Mouse (Mus musculus): Measurements from ENCODE around the gene Exosc5.

DNA sequence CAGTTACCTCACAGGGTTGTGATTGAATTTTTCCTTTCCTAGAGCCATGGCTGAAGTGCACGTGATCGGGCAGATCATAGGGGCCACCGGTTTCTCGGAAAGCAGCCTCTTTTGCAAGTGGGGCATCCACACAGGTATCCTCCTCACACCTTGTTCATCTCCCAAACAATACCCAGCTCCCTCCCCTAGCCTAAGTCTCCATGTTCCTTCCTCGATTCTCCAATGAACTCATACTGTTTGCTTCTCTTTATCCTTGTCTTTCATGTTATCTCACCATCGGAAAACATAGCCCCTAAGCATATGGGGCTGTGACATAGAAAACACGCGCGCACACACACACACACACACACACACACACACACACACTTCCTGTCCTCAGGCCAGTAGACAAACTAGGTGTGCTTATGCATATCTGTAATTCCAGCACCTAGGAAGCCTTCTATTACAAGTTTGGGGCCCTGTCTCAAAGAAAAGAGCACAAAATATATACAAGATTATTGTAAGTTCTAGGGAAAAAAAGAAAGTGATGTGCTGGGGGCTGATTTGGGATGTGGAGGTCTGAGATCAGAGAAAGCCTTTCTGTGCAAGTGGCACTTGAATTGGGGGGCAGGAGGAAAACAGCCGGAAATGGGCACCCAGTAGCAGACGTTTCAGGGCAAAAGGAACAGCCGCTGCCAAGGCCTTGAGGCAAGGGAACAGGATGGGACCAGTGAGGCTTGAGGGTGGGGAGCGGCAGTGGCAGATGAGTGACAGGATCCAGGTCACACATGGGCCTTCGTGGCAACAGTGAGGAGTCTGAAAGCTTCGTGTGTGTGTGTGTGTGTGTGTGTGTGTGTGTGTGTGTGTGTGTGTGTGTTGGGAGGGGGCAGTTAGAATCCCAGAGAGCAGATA, 22.6 kb downstream of the Exosc5 start:
- TF ChIP-seq CTCF (IDR thresholded peaks at IDR 0.05 in 2 of 3, conservative IDR thresholded peaks at IDR 0.05 in 1 of 3; ENCODE audit: control insufficient read depth in 1 of 3, insufficient read depth in 1 of 3, low read depth in 2 of 3, low read length in 3 of 3, poor library complexity in 1 of 3, severe bottlenecking in 1 of 3) (no peak), MAZ (IDR thresholded peaks at IDR 0.05; ENCODE audit: low read depth, low read length) (no peak), POLR2A (IDR thresholded peaks at IDR 0.05; ENCODE audit: control insufficient read depth in 1 of 2, insufficient read depth in 1 of 2, low read depth in 1 of 2, low read length in 2 of 2, poor library complexity in 1 of 2) (0 out of 4 replicates have a peak, but pooled peaks of 1 of the 2 experiments have one; percentile 43), E2F4 (IDR thresholded peaks at IDR 0.05; ENCODE audit: borderline replicate concordance, low read depth, low read length) (no peak), SMC3 (IDR thresholded peaks at IDR 0.05; ENCODE audit: low read depth, low read length) (no peak), GATA1 (IDR thresholded peaks at IDR 0.05; ENCODE audit: low read depth, low read length) (no peak), ZNF384 (IDR thresholded peaks at IDR 0.05; ENCODE audit: low read depth, low read length) (no peak), USF1 (IDR thresholded peaks at IDR 0.05; ENCODE audit: low read depth, low read length) (no peak)
